Mouse (Mus musculus): ENCODE measurements at regions not wholly inside any gene's neighbourhood (a gene's known extent, or its start where the extent isn't known, plus 50 kb on each side); places are given as distances from the start of the nearest gene placed in this dataset.
"Not testable (repeated sequence)": the region's sequence is repeated elsewhere in the genome, so short reads cannot be mapped to it uniquely, and the experiment has no call there.

GRCm38 (mm10) chr8:102064137-102064536, 721.3 kb downstream of the Cdh11 start:
- 96% methylated on average over 2 of the region's 2 CpGs for WGBS
- Histone ChIP-seq H3K9ac (ENCODE audit: low read length) (no peak overlapping the region), H3K27me3 (replicated peaks; ENCODE audit: control insufficient read depth, insufficient read depth, low read length) (no peaks in the 10 kb centered on the region), H3K9me3 (replicated peaks; ENCODE audit: control insufficient read depth, low read length) (no peaks in the 10 kb centered on the region), H3K36me3 (ENCODE audit: control insufficient read depth, insufficient read depth, low read length) (no peaks in the 10 kb centered on the region), H3K4me2 (ENCODE audit: low read length) (no peak overlapping the region), H3K27ac (ENCODE audit: low read depth, low read length) (no peak overlapping the region), H3K4me1 (ENCODE audit: control insufficient read depth, insufficient read depth, low read length) (no peaks in the 10 kb centered on the region), H3K4me3 (ENCODE audit: low read depth, low read length) (no peak overlapping the region)
- ATAC-seq: no peak
- DNase-seq (ENCODE audit: low spot score): no peak

GRCm38 (mm10) chr8:102053429-102053828, 732.0 kb downstream of the Cdh11 start:
- Histone ChIP-seq H3K9ac (ENCODE audit: low read length) (no peak overlapping the region), H3K27ac (ENCODE audit: low read depth, low read length) (no peak overlapping the region), H3K4me2 (ENCODE audit: low read length) (no peak overlapping the region), H3K36me3 (ENCODE audit: control insufficient read depth, insufficient read depth, low read length) (no peaks in the 10 kb centered on the region), H3K27me3 (replicated peaks; ENCODE audit: control insufficient read depth, insufficient read depth, low read length) (no peaks in the 10 kb centered on the region), H3K9me3 (replicated peaks; ENCODE audit: control insufficient read depth, low read length) (no peaks in the 10 kb centered on the region), H3K4me1 (ENCODE audit: control insufficient read depth, insufficient read depth, low read length) (no peaks in the 10 kb centered on the region), H3K4me3 (ENCODE audit: low read depth, low read length) (no peak overlapping the region)
- DNase-seq (ENCODE audit: low spot score) (no peak), ATAC-seq (no peak)
- 80% methylated on average over 3 of the region's 3 CpGs for WGBS

GRCm38 (mm10) chr8:102026956-102027927, 758.2 kb downstream of the Cdh11 start:
- no peak overlapping the region for H3K27ac ChIP-seq (ENCODE audit: low read depth, low read length)
- DNase-seq (ENCODE audit: low spot score) (no peak), ATAC-seq (no peak)
- WGBS: 94% methylated on average over 5 of the region's 5 CpGs
- H3K4me2 ChIP-seq (ENCODE audit: low read length): no peak overlapping the region
- H3K9me3 ChIP-seq (replicated peaks; ENCODE audit: control insufficient read depth, low read length): no peaks in the 10 kb centered on the region
- H3K36me3 ChIP-seq (ENCODE audit: control insufficient read depth, insufficient read depth, low read length): no peaks in the 10 kb centered on the region
- H3K4me3 ChIP-seq (ENCODE audit: low read depth, low read length): no peak overlapping the region
- H3K4me1 ChIP-seq (ENCODE audit: control insufficient read depth, insufficient read depth, low read length): no peaks in the 10 kb centered on the region
- no peak overlapping the region for H3K9ac ChIP-seq (ENCODE audit: low read length)
- H3K27me3 ChIP-seq (replicated peaks; ENCODE audit: control insufficient read depth, insufficient read depth, low read length): no peaks in the 10 kb centered on the region

- no peak overlapping the region for H3K27ac ChIP-seq (ENCODE audit: low read depth, low read length)
- ATAC-seq: no peak
- no peak overlapping the region for H3K4me3 ChIP-seq (ENCODE audit: low read depth, low read length)
- no peaks in the 10 kb centered on the region for H3K27me3 ChIP-seq (replicated peaks; ENCODE audit: control insufficient read depth, insufficient read depth, low read length)
- no peak overlapping the region for H3K4me2 ChIP-seq (ENCODE audit: low read length)
- H3K9ac ChIP-seq (ENCODE audit: low read length): no peak overlapping the region
- H3K36me3 ChIP-seq (ENCODE audit: control insufficient read depth, insufficient read depth, low read length): no peaks in the 10 kb centered on the region
- 96% methylated on average over 1 of the region's 1 CpGs for WGBS
- H3K4me1 ChIP-seq (ENCODE audit: control insufficient read depth, insufficient read depth, low read length): no peaks in the 10 kb centered on the region
- no peak for DNase-seq (ENCODE audit: low spot score)
- H3K9me3 ChIP-seq (replicated peaks; ENCODE audit: control insufficient read depth, low read length): no peaks in the 10 kb centered on the region
These were observed 761.0 kb downstream of the Cdh11 start for GRCm38 (mm10) chr8:102024472-102024871.

- Histone ChIP-seq H3K27ac (ENCODE audit: low read depth, low read length) (no peak overlapping the region), H3K4me2 (ENCODE audit: low read length) (no peak overlapping the region), H3K9ac (ENCODE audit: low read length) (no peak overlapping the region), H3K4me3 (ENCODE audit: low read depth, low read length) (no peak overlapping the region), H3K36me3 (ENCODE audit: control insufficient read depth, insufficient read depth, low read length) (no peaks in the 10 kb centered on the region), H3K4me1 (ENCODE audit: control insufficient read depth, insufficient read depth, low read length) (no peaks in the 10 kb centered on the region), H3K9me3 (replicated peaks; ENCODE audit: control insufficient read depth, low read length) (no peaks in the 10 kb centered on the region), H3K27me3 (replicated peaks; ENCODE audit: control insufficient read depth, insufficient read depth, low read length) (no peaks in the 10 kb centered on the region)
- WGBS: 67% methylated on average over 2 of the region's 2 CpGs
- ATAC-seq: peak; percentile 26; the same call in 1 of the 2 replicates
- peak; percentile 43 for DNase-seq (ENCODE audit: low spot score)
These were observed 767.7 kb downstream of the Cdh11 start for GRCm38 (mm10) chr8:102017776-102018175.

- ATAC-seq: no peak
- WGBS: 73% methylated on average over 4 of the region's 4 CpGs
These were observed 785.0 kb downstream of the Cdh11 start for GRCm38 (mm10) chr8:102000326-102001016.

GRCm38 (mm10) chr8:101996761-101997160, 788.7 kb downstream of the Cdh11 start:
- H3K9ac ChIP-seq (ENCODE audit: low read length); H3K27me3 ChIP-seq (replicated peaks; ENCODE audit: control insufficient read depth, insufficient read depth, low read length); H3K4me1 ChIP-seq (ENCODE audit: control insufficient read depth, insufficient read depth, low read length); DNase-seq (ENCODE audit: low spot score); H3K36me3 ChIP-seq (ENCODE audit: control insufficient read depth, insufficient read depth, low read length); H3K4me2 ChIP-seq (ENCODE audit: low read length); ATAC-seq; H3K9me3 ChIP-seq (replicated peaks; ENCODE audit: control insufficient read depth, low read length); H3K27ac ChIP-seq (ENCODE audit: low read depth, low read length); H3K4me3 ChIP-seq (ENCODE audit: low read depth, low read length): not testable (repeated sequence)
- 77% methylated on average over 2 of the region's 2 CpGs for WGBS

More at GRCm38 (mm10) chr8:102000326-102001016, 785.0 kb downstream of the Cdh11 start:
- Histone ChIP-seq H3K27ac (ENCODE audit: low read depth, low read length) (no peak overlapping the region), H3K36me3 (ENCODE audit: control insufficient read depth, insufficient read depth, low read length) (no peaks in the 10 kb centered on the region), H3K4me1 (ENCODE audit: control insufficient read depth, insufficient read depth, low read length) (no peaks in the 10 kb centered on the region), H3K9ac (ENCODE audit: low read length) (no peak overlapping the region), H3K27me3 (replicated peaks; ENCODE audit: control insufficient read depth, insufficient read depth, low read length) (no peaks in the 10 kb centered on the region), H3K4me2 (ENCODE audit: low read length) (no peak overlapping the region), H3K4me3 (ENCODE audit: low read depth, low read length) (no peak overlapping the region), H3K9me3 (replicated peaks; ENCODE audit: control insufficient read depth, low read length) (no peaks in the 10 kb centered on the region)
- peak; percentile 33 for DNase-seq (ENCODE audit: low spot score)

- Histone ChIP-seq H3K27me3 (replicated peaks; ENCODE audit: control insufficient read depth, insufficient read depth, low read length) (no peaks in the 10 kb centered on the region), H3K27ac (ENCODE audit: low read depth, low read length) (no peak overlapping the region), H3K4me1 (ENCODE audit: control insufficient read depth, insufficient read depth, low read length) (no peaks in the 10 kb centered on the region), H3K9ac (ENCODE audit: low read length) (no peak overlapping the region), H3K9me3 (replicated peaks; ENCODE audit: control insufficient read depth, low read length) (no peaks in the 10 kb centered on the region), H3K4me2 (ENCODE audit: low read length) (no peak overlapping the region), H3K36me3 (ENCODE audit: control insufficient read depth, insufficient read depth, low read length) (no peaks in the 10 kb centered on the region), H3K4me3 (ENCODE audit: low read depth, low read length) (no peak overlapping the region)
- 85% methylated on average over 2 of the region's 2 CpGs for WGBS
- DNase-seq (ENCODE audit: low spot score): no peak
- no peak for ATAC-seq
These were observed 828.6 kb downstream of the Cdh11 start for GRCm38 (mm10) chr8:101956832-101957231.

GRCm38 (mm10) chr8:101950599-101950998, 834.8 kb downstream of the Cdh11 start:
- no peak overlapping the region for H3K4me2 ChIP-seq (ENCODE audit: low read length)
- no peak for DNase-seq (ENCODE audit: low spot score)
- WGBS: 82% methylated on average over 2 of the region's 2 CpGs
- no peak overlapping the region for H3K27ac ChIP-seq (ENCODE audit: low read depth, low read length)
- no peak overlapping the region for H3K4me3 ChIP-seq (ENCODE audit: low read depth, low read length)
- no peaks in the 10 kb centered on the region for H3K9me3 ChIP-seq (replicated peaks; ENCODE audit: control insufficient read depth, low read length)
- no peak for ATAC-seq
- no peaks in the 10 kb centered on the region for H3K4me1 ChIP-seq (ENCODE audit: control insufficient read depth, insufficient read depth, low read length)
- no peak overlapping the region for H3K9ac ChIP-seq (ENCODE audit: low read length)
- H3K36me3 ChIP-seq (ENCODE audit: control insufficient read depth, insufficient read depth, low read length): no peaks in the 10 kb centered on the region
- no peaks in the 10 kb centered on the region for H3K27me3 ChIP-seq (replicated peaks; ENCODE audit: control insufficient read depth, insufficient read depth, low read length)
